Mouse (Mus musculus) adipocyte (in vitro differentiated cells): ENCODE measurements around the gene Lrrc73.

Experiments
- DNase-seq: peaks from one replicate; pipeline ENCODE4 v3.0.0-alpha.2; 2016; ENCODE audit warnings: low spot score

The Lrrc73 gene

GRCm38 (mm10) chr17:46287678-46288095, 34.4 kb downstream of the Lrrc73 start:
- DNase-seq, result no peak

- no peak for DNase-seq
These were observed 43.3 kb downstream of the Lrrc73 start for GRCm38 (mm10) chr17:46296601-46297000.

- DNase-seq, result no peak
These were observed 43.7 kb downstream of the Lrrc73 start for GRCm38 (mm10) chr17:46297028-46297363.

GRCm38 (mm10) chr17:46297364-46298219, 44.3 kb downstream of the Lrrc73 start, which contains the start of gene Dlk2:
Gene Dlk2 (plus strand): TSS chr17:46297421.
- DNase-seq, result no peak

GRCm38 (mm10) chr17:46298220-46298913, 45.0 kb downstream of the Lrrc73 start:
- DNase-seq, result peak; percentile 78

GRCm38 (mm10) chr17:46301892-46302291, 48.6 kb downstream of the Lrrc73 start:
- peak; percentile 22 for DNase-seq

- no peak for DNase-seq
These were observed 50.9 kb downstream of the Lrrc73 start for GRCm38 (mm10) chr17:46304184-46304583.
